Mouse (Mus musculus) mouse trophoblast stem cell (cell line): ENCODE measurements around the gene Btaf1.

Experiments
- in situ Hi-C, 2 experiments: fragments of 300-500 bp; cut with MseI, MboI; formaldehyde crosslinking; loops; 2 replicates in 1 of 2; 3 replicates in 1 of 2; pipeline ENCODE4 v1.15.1; 2025

Btaf1 gene

GRCm38 (mm10) chr19:37020951-37021350 is 95.1 kb downstream of the Btaf1 start:
- in situ Hi-C loops, result no loop called here

GRCm38 (mm10) chr19:37022146-37022545 is 96.3 kb downstream of the Btaf1 start:
- in situ Hi-C loops, result no loop called here

- in situ Hi-C loops, result no loop called here
Observed at GRCm38 (mm10) chr19:37025839-37026319, 100.0 kb downstream of the Btaf1 start.

GRCm38 (mm10) chr19:37026408-37026807 is 100.5 kb downstream of the Btaf1 start:
- in situ Hi-C loops, result no loop called here

GRCm38 (mm10) chr19:37029771-37030170 is 103.9 kb downstream of the Btaf1 start:
- in situ Hi-C loops, result no loop called here

- in situ Hi-C loops, result no loop called here
Observed at GRCm38 (mm10) chr19:37031446-37031845, 105.6 kb downstream of the Btaf1 start.

- in situ Hi-C loops, result no loop called here
Observed at GRCm38 (mm10) chr19:37032364-37032763, 106.5 kb downstream of the Btaf1 start.

- in situ Hi-C loops, result loop anchor here in 1 of 2 experiments (10.0 kb wide), 1 partner anchor 224 kb away; no protein-coding TSS in a partner anchor
Observed at GRCm38 (mm10) chr19:37040906-37041305, 115.0 kb downstream of the Btaf1 start.

- in situ Hi-C loops, result loop anchor here in 1 of 2 experiments (10.0 kb wide), 1 partner anchor 220 kb away; no protein-coding TSS in a partner anchor
Observed at GRCm38 (mm10) chr19:37044431-37044830, 118.6 kb downstream of the Btaf1 start.

GRCm38 (mm10) chr19:37048507-37048906 is 122.6 kb downstream of the Btaf1 start:
- in situ Hi-C loops, result loop anchor here in 1 of 2 experiments (10.0 kb wide), 1 partner anchor 216 kb away; no protein-coding TSS in a partner anchor

- in situ Hi-C loops, result loop anchor here in 1 of 2 experiments (25.0 kb wide), 1 partner anchor 212 kb away; no protein-coding TSS in a partner anchor
Observed at GRCm38 (mm10) chr19:37050643-37051345, 124.9 kb downstream of the Btaf1 start.

- in situ Hi-C loops, result loop anchor here in 1 of 2 experiments (25.0 kb wide), 1 partner anchor 206 kb away; no protein-coding TSS in a partner anchor
Observed at GRCm38 (mm10) chr19:37055976-37056556, 130.2 kb downstream of the Btaf1 start.

GRCm38 (mm10) chr19:37057161-37057905 is 131.5 kb downstream of the Btaf1 start:
- in situ Hi-C loops, result loop anchor here in 1 of 2 experiments (25.0 kb wide), 1 partner anchor 205 kb away; no protein-coding TSS in a partner anchor

- in situ Hi-C loops, result loop anchor here in 1 of 2 experiments (25.0 kb wide), 1 partner anchor 203 kb away; no protein-coding TSS in a partner anchor
Observed at GRCm38 (mm10) chr19:37059623-37060022, 133.7 kb downstream of the Btaf1 start.

GRCm38 (mm10) chr19:37060078-37060477 is 134.2 kb downstream of the Btaf1 start:
- in situ Hi-C loops, result loop anchor here in 1 of 2 experiments (25.0 kb wide), 1 partner anchor 202 kb away; no protein-coding TSS in a partner anchor
